Mouse (Mus musculus) midbrain, postnatal 0 days (tissue): ENCODE data around the gene Gpx4. TPM values are rescaled to one million over a fixed set of nuclear protein-coding genes. Genes with fewer than 3 reads are reported as not detected.

Experiments
- ATAC-seq: fragments of 200-750 bp; cut with Nextera tagmentation; 2 replicates; pipeline ENCODE4 v1.8.0; 2017; ENCODE audit warnings: moderate number of reproducible peaks, mild to moderate bottlenecking, moderate TSS enrichment, moderate library complexity; ENCODE audit not compliant: low FRiP score
- DNase-seq: peaks from one replicate; pipeline ENCODE4 v3.0.0-alpha.2; 2015; ENCODE audit warnings: low spot score
- H3K27ac ChIP-seq: fragments of 300-500 bp; sonication (generic); 2 replicates; pipeline ENCODE4 v1.5.1; 2014; ENCODE audit warnings: low read depth, mild to moderate bottlenecking, low read length, mixed read lengths
- H3K27me3 ChIP-seq: fragments of 300-500 bp; sonication (generic); 2 replicates; pipeline ENCODE4 v1.6.1; 2014; ENCODE audit warnings: low read length, control low read depth, mixed read lengths; ENCODE audit not compliant: insufficient read depth
- H3K36me3 ChIP-seq: fragments of 300-500 bp; sonication (generic); 2 replicates; pipeline ENCODE4 v1.6.1; 2014; ENCODE audit warnings: low read length, control low read depth, mixed read lengths; ENCODE audit not compliant: insufficient read depth
- H3K4me1 ChIP-seq: fragments of 300-500 bp; sonication (generic); 2 replicates; pipeline ENCODE4 v1.6.1; 2014; ENCODE audit warnings: mild to moderate bottlenecking, control low read depth, antibody characterized with exemption, low read length, mixed read lengths; ENCODE audit not compliant: insufficient read depth
- H3K4me2 ChIP-seq: fragments of 300-500 bp; sonication (generic); 2 replicates; pipeline ENCODE4 v1.6.1; 2014; ENCODE audit warnings: low read depth, mild to moderate bottlenecking, low read length, mixed read lengths; ENCODE audit not compliant: poor library complexity, severe bottlenecking
- H3K4me3 ChIP-seq: fragments of 300-500 bp; sonication (generic); 2 replicates; pipeline ENCODE4 v1.5.1; 2014; ENCODE audit warnings: low read depth, mild to moderate bottlenecking, low read length, moderate library complexity
- H3K9ac ChIP-seq: fragments of 300-500 bp; sonication (generic); replicated peaks from 2 replicates; pipeline ENCODE4 v1.6.1; 2014; ENCODE audit warnings: mild to moderate bottlenecking, low read length, moderate library complexity, mixed read lengths; ENCODE audit not compliant: poor library complexity, severe bottlenecking
- H3K9me3 ChIP-seq: fragments of 300-500 bp; sonication (generic); 2 replicates; pipeline ENCODE4 v1.6.1; 2016; ENCODE audit warnings: low read length, control low read depth
- CTCF ChIP-seq: IDR thresholded peaks from 2 replicates; pipeline ENCODE4 v1.5.1; 2016; ENCODE audit warnings: antibody characterized with exemption, mild to moderate bottlenecking
- WGBS: fragments of 180-500 bp; shearing (Covaris S2); extraction: QIAGEN DNeasy Blood & Tissue Kit; methylation state at CpG from one replicate; pipeline ENCODE4 v1.1.7; 2014; 5-methylcytosine and 5-hydroxymethylcytosine counted together
- polyA plus RNA-seq: library from polyadenylated mRNA; unstranded; fragments of >200 nt; fragmentation: Nextera tagmentation; extraction: Ambion mirVana; gene quantifications from 2 replicates; pipeline ENCODE4 v1.2.1, GENCODE M21; 2015
- total RNA-seq: library from RNA; depleted of rRNA; stranded (reverse); fragments of >200 nt; gene quantifications from 2 replicates; pipeline ENCODE4 v1.2.3, GENCODE M21; 2014

Gpx4 gene
- total and polyA plus RNA-seq, 2 experiments from 2014 or later = 350 to 635 TPM

DNA sequence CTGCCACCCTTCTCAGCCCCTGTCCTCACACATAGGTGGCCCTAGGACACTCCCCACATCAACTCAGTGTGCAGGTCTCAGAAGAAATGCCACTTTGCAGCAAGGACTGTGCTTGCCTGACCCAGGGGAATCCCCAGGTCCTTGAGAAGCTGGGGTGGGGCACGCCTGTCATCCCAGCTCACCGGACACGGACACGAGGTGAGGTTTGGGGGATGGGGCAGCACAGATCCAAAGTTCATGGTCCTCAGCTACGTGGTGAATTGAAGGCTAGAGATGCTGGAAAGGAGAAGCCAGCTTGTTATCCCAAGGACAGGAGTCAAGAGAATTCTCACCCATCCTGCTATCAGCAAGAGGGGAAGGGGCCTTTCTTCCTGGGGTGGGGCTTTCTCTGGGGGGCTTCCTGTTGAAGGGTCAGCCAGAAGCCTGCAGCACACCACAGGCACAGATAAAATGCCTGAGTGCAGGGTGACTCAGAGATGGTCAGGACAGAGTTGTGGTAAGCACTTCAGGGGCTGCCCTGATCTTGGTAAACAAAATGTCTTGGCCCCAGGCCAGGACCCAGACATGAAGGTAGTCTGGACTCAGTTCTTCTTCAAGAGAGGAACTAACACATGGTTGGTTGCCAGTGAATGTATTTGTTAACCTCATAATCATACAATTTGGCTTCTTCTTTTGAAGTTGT, 14.0 kb upstream of the Gpx4 start:
- no peak for TF ChIP-seq CTCF
- H3K9ac ChIP-seq = no peak overlapping the region
- 0 out of 2 replicates have a peak, but pooled peaks cover under 1% of the 10 kb centered on the region for H3K4me1 ChIP-seq
- ATAC-seq (no peak), DNase-seq (no peak)
- whole genome bisulfite sequencing = 48% methylated on average over 5 of the region's 5 CpGs
- H3K9me3 ChIP-seq = no peaks in the 10 kb centered on the region
- H3K27me3 ChIP-seq = no peaks in the 10 kb centered on the region
- peaks cover 30% of the 10 kb centered on the region for H3K36me3 ChIP-seq
- H3K4me2 ChIP-seq = no peak overlapping the region
- no peak overlapping the region for H3K4me3 ChIP-seq
- no peak overlapping the region for H3K27ac ChIP-seq

DNA sequence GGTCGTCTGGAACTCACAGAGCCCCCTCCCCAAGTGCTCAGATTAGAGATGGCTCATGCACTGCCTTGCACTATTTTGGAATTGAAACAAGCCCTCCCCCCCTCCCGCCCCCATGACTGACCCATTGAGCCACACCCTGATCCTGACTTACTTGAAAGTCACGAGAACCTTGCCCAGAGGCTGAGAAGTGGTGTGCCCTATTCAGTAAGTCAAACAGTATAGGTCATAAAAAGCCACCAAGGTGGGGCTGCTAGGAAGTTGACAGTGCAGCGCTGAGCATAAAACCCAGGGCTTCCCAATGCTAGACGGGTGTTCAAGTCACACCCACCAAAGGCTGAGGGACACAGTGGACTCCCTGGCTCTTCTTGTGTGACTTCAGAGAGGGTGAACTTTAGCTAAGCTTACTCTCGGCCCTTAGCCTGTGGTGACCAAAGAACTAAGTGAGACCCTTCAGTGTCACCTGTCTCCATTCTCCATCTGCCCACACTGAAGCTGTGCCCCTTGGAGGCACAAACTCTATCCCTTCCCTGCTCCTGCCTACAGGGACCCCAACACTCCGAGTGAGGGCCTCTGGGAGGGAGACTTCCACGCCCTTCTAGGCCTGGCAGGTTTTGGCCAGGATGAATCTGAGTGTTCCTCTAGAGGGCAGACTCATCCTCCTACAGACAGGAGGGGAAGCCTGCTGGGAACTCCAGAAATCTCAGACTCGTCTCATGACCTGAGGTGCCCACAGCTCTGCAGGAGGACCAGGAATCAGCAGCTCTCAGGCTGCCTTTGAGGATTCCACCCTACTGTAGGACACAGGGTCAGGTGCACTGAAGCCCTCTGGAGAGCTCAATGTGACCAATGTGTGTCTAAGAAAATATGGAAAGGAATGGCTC, 13.2 kb upstream of the Gpx4 start:
- Histone ChIP-seq H3K9ac (no peak overlapping the region), H3K4me2 (no peak overlapping the region), H3K4me1 (0 out of 2 replicates have a peak, but pooled peaks cover 8% of the 10 kb centered on the region), H3K36me3 (peaks cover 33% of the 10 kb centered on the region), H3K9me3 (no peaks in the 10 kb centered on the region), H3K27ac (no peak overlapping the region), H3K27me3 (no peaks in the 10 kb centered on the region), H3K4me3 (no peak overlapping the region)
- 0 out of 2 replicates have a peak, but pooled peaks have one; percentile 18 for ATAC-seq
- 48% methylated on average over 9 of the region's 9 CpGs for WGBS
- DNase-seq = peak; percentile 52
- TF ChIP-seq CTCF = peak; percentile 65

DNA sequence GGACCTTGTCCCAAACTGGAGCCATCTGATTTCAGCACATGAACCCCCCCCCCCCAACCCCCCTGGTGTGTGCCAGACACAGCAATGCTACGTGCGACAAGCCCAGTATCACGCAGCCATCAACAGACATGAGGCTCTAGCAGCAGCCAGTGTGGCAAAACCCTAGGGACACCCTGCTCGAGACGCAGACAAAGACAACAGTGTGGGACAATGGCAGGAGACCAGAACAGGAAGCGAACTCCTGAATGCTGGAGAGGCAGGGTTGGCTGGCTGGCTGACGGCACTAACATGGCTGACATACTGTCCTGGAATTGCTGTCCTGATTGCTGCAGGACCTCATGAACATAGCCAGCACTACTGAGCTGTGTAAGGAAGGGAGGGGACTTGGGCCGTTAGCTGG, 11.8 kb upstream of the Gpx4 start:
- H3K9ac ChIP-seq = no peak overlapping the region

DNA sequence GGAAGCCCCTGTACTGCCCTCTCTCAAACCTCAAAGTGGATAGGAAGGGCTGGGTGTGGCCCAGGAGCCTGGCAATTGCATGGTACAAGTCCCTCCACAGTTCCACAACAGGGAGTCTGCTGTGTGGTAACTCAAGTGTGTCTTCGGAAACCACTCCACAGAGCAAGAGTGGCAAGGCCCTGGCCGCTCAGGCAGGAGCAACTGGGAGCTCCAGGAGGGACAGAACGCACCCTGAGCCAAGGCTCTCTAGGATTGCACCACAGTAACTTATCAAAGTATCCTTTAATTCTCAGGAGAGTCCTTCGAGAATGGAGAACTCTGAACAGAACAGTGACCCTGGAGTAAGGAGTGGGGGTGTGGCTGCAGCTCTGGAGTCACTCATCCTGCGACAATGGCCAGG, 11.3 kb upstream of the Gpx4 start:
- ATAC-seq (no peak), DNase-seq (no peak)
- 0 out of 2 replicates have a peak, but pooled peaks cover 9% of the 10 kb centered on the region for H3K4me1 ChIP-seq
- no peak for TF ChIP-seq CTCF
- H3K9ac ChIP-seq = no peak overlapping the region
- no peak overlapping the region for H3K4me3 ChIP-seq
- H3K27me3 ChIP-seq = no peaks in the 10 kb centered on the region
- H3K27ac ChIP-seq = no peak overlapping the region
- no peaks in the 10 kb centered on the region for H3K9me3 ChIP-seq
- peaks cover 33% of the 10 kb centered on the region for H3K36me3 ChIP-seq
- WGBS = 87% methylated on average over 5 of the region's 5 CpGs
- H3K4me2 ChIP-seq = no peak overlapping the region

More for the DNA sequence above, 11.8 kb upstream of the Gpx4 start:
- Histone ChIP-seq H3K27me3 (no peaks in the 10 kb centered on the region), H3K4me2 (no peak overlapping the region), H3K4me1 (0 out of 2 replicates have a peak, but pooled peaks cover 9% of the 10 kb centered on the region), H3K9me3 (no peaks in the 10 kb centered on the region), H3K4me3 (no peak overlapping the region), H3K27ac (no peak overlapping the region), H3K36me3 (peaks cover 33% of the 10 kb centered on the region)
- DNase-seq (no peak), ATAC-seq (no peak)
- WGBS = 66% methylated on average over 8 of the region's 8 CpGs
- TF ChIP-seq CTCF = no peak

DNA sequence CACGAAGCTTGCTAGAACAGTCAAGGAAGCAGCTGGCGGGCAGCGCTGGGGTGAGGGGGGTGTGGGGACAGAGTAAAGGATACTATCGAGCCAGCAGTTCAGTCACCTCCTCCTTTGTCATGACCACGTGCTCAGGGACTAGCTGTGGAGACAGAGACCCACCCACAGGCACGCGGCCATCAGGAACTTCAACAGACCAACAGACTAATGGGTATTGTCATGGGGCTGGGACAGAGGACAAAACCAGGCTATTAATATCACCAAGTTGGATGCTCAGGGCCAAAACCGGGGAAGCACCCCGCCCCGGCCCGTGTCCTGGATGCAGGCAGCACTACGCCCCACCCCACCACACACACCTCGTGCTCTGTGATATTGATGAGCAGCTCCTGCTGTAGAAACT, 10.1 kb upstream of the Gpx4 start:
- H3K4me1 ChIP-seq = 0 out of 2 replicates have a peak, but pooled peaks cover 9% of the 10 kb centered on the region
- H3K4me3 ChIP-seq = no peak overlapping the region
- no peak overlapping the region for H3K9ac ChIP-seq
- H3K36me3 ChIP-seq = peaks cover 33% of the 10 kb centered on the region
- H3K4me2 ChIP-seq = no peak overlapping the region
- TF ChIP-seq CTCF = no peak
- no peak overlapping the region for H3K27ac ChIP-seq
- no peaks in the 10 kb centered on the region for H3K27me3 ChIP-seq
- no peaks in the 10 kb centered on the region for H3K9me3 ChIP-seq
- no peak for ATAC-seq
- DNase-seq = no peak
- 94% methylated on average over 13 of the region's 13 CpGs for WGBS
